Mouse (Mus musculus) CD4-positive helper T cell, adult 2 months (primary cell): ENCODE measurements around the gene Apobec4.
"Not testable (repeated sequence)": the region's sequence is repeated elsewhere in the genome, so short reads cannot be mapped to it uniquely, and the experiment has no call there.

Experiments used
- DNase-seq: peaks from one replicate; pipeline ENCODE4 v3.0.0-alpha.2; 2012; ENCODE audit warnings: low read depth, missing footprints, low spot score

Apobec4 gene

GRCm38 (mm10) chr1:152766804-152767748, 16.7 kb downstream of the Apobec4 start:
- peak; percentile 57 for DNase-seq

- DNase-seq = peak; percentile 89
These were observed 17.6 kb downstream of the Apobec4 start for GRCm38 (mm10) chr1:152767749-152768488.

GRCm38 (mm10) chr1:152771016-152771415, 20.7 kb downstream of the Apobec4 start:
- no peak for DNase-seq

- DNase-seq = not testable (repeated sequence)
These were observed 24.2 kb downstream of the Apobec4 start for GRCm38 (mm10) chr1:152774601-152775000.

- DNase-seq = peak; percentile 51
These were observed 28.9 kb downstream of the Apobec4 start for GRCm38 (mm10) chr1:152779071-152779737.

- DNase-seq = no peak
These were observed 34.3 kb downstream of the Apobec4 start for GRCm38 (mm10) chr1:152784620-152785019.

- DNase-seq = not testable (repeated sequence)
These were observed 35.1 kb downstream of the Apobec4 start for GRCm38 (mm10) chr1:152785446-152785845.

- DNase-seq = no peak
These were observed 36.6 kb downstream of the Apobec4 start for GRCm38 (mm10) chr1:152786953-152787352.

- DNase-seq = no peak
These were observed 37.8 kb downstream of the Apobec4 start for GRCm38 (mm10) chr1:152788121-152788660.

GRCm38 (mm10) chr1:152790254-152790653, 39.9 kb downstream of the Apobec4 start:
- peak; percentile 26 for DNase-seq

- no peak for DNase-seq
These were observed 40.5 kb downstream of the Apobec4 start for GRCm38 (mm10) chr1:152790821-152791220.

GRCm38 (mm10) chr1:152791269-152791668, 40.9 kb downstream of the Apobec4 start:
- DNase-seq = no peak

GRCm38 (mm10) chr1:152792736-152793494, 42.6 kb downstream of the Apobec4 start:
- no peak for DNase-seq

GRCm38 (mm10) chr1:152793495-152794130, 43.3 kb downstream of the Apobec4 start:
- no peak for DNase-seq

GRCm38 (mm10) chr1:152795688-152796255, 45.4 kb downstream of the Apobec4 start:
- DNase-seq = no peak

- no peak for DNase-seq
These were observed 46.4 kb downstream of the Apobec4 start for GRCm38 (mm10) chr1:152796683-152797263.

- no peak for DNase-seq
These were observed 47.8 kb downstream of the Apobec4 start for GRCm38 (mm10) chr1:152798125-152798524.

GRCm38 (mm10) chr1:152799897-152800296, 49.5 kb downstream of the Apobec4 start, which contains the start of gene Ncf2:
Ncf2 (plus strand) TSS chr1:152800194.
- no peak for DNase-seq

- DNase-seq = no peak
These were observed 50.4 kb downstream of the Apobec4 start for GRCm38 (mm10) chr1:152800633-152801176.
